Mouse (Mus musculus) adrenal gland, adult 10 weeks (tissue): ENCODE data around the gene Clec2g. TPM values are rescaled to one million over a fixed set of nuclear protein-coding genes. Genes with fewer than 3 reads are reported as not detected.

Experiments used
- polyA plus RNA-seq: library from polyadenylated mRNA; stranded (reverse); fragments of 350-450 nt; fragmentation: Illumina TruSeq; extraction: RNeasy Lipid Tissue Mini Kit (QIAGEN cat#74804); gene quantifications from one replicate; pipeline ENCODE4 v1.2.3, GENCODE M21; 2014; ENCODE audit warnings: low read depth, low replicate concordance

Gene Clec2g
- polyA plus RNA-seq: not detected

DNA sequence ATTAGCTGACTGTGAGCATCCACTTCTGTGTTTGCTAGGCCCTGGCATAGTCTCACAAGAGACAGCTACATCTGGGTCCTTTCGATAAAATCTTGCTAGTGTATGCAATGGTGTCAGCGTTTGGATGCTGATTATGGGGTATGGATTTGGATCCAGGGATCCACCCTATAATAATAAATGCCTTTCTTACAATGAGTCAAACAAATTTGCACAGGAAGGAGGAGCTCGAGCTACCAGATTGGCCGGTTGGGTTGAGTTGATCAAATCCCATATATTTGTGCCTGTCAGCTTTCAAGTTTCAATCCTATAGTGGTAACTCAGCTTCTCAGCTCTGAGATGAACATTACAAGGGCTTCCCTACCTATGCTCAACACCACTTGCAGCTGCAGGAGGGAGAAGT, at the start of gene Clec2g:
Clec2g (plus strand) TSS at position 301 of the 400 bp plus-strand sequence.

DNA sequence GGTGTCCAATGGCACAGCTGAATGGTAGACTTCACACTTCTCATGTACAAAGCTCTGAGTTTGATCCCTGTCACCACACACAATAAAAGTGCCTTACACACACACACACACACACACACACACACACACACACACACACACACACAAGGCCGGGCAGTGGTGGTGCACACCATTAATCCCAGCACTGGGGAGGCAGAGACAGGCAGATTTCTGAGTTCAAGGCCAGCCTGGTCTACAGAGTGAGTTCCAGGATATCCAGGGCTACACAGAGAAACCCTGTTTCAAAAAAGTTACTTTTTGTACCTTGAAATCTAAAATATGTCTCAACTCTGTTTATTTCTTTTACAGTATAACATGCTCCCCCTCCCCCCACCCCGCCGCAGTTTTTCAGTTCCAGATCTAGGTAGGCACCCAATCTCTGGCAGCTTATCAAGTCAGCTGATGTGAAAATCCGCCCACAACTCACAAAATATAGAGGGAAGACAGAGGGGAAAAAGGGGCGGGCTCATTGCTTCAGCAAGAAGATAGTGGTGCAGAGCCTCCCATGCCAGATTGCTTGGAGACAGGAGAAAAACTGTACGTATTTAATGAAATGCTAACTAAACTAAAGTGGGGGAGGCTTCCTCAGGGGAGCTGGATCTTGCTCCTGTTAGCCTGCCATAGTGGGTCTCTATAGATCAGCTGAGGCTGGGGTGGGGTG, 46.9 kb upstream of the Clec2g start, which contains the start of gene Clec2i:
Clec2i (plus strand) TSS at position 498 of the 700 bp plus-strand sequence.

DNA sequence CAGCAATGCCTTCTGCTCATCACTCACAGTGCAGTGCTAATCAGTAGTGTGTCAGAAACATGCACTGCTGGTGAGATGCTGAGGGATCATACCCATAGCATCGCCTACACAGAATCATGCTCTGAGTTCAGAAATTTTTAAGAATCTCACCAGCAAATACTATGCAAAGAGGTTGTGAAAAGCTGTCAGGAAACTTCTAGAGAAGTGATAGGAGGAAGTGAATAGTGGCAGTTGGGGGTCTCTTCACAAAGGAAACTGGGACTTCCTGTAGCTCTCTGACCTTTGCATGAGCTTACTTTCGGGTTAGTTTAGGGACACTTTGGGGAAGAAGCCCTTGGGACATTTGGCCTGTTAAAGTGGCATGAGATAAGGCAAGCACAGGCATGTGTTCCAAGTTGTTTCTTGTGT, 43.2 kb upstream of the Clec2g start, which contains the start of gene BC035044:
BC035044 (minus strand) TSS at position 179 of the 408 bp plus-strand sequence.

Other genes starting within 250 kb of the Clec2g start
- not detected for gene Klrb1, start 211.3 kb upstream of the Clec2g start, polyA plus RNA-seq
- 2.2 TPM for gene Klrb1c, start 145.2 kb upstream of the Clec2g start, polyA plus RNA-seq
- gene Gm44511, start 108.1 kb upstream of the Clec2g start, polyA plus RNA-seq: not detected
- gene Klrb1b, start 108.0 kb upstream of the Clec2g start, polyA plus RNA-seq: 0.64 TPM
- gene Clec2i, start 46.8 kb upstream of the Clec2g start, polyA plus RNA-seq: 0.47 TPM
- gene BC035044, start 43.3 kb upstream of the Clec2g start, polyA plus RNA-seq: 0.64 TPM
- gene Klrb1f, start 111.5 kb downstream of the Clec2g start, polyA plus RNA-seq: not detected
- not detected for gene Clec2e, start 166.5 kb downstream of the Clec2g start, polyA plus RNA-seq
- 74.3 TPM for gene Clec2d, start 246.2 kb downstream of the Clec2g start, polyA plus RNA-seq